Mouse (Mus musculus) bone marrow, adult 2 months (tissue): ENCODE data around the gene Samd4. TPM values are rescaled to one million over a fixed set of nuclear protein-coding genes. Genes with fewer than 3 reads are reported as not detected.
A peak's percentile ranks its signal among the peaks of the same experiment; 100 is the strongest.

Experiments used
- H3K27ac ChIP-seq: fragments of 200-500 bp; 2 replicates; pipeline ENCODE4 v1.5.1; 2012; ENCODE audit warnings: low read depth, mild to moderate bottlenecking, control low read depth, inconsistent platforms, low read length; ENCODE audit not compliant: control insufficient read depth, poor library complexity, insufficient read depth
- H3K4me1 ChIP-seq: fragments of 200-500 bp; 2 replicates; pipeline ENCODE4 v1.6.1; 2011; ENCODE audit warnings: low read length; ENCODE audit not compliant: control insufficient read depth, insufficient read depth
- H3K4me3 ChIP-seq: fragments of 200-500 bp; replicated peaks from 2 replicates; pipeline ENCODE3; 2011; ENCODE audit warnings: mild to moderate bottlenecking, low read depth, low read length, control low read depth; ENCODE audit not compliant: control insufficient read depth
- CTCF ChIP-seq: fragments of 200-500 bp; IDR thresholded peaks from 2 replicates; pipeline ENCODE4 v1.5.1; 2011; ENCODE audit warnings: low read length, control low read depth; ENCODE audit not compliant: control insufficient read depth, insufficient read depth
- POLR2A ChIP-seq: fragments of 200-500 bp; IDR thresholded peaks from 2 replicates; pipeline ENCODE4 v1.6.1; 2011; ENCODE audit warnings: low read depth, mild to moderate bottlenecking, control low read depth, low read length, borderline replicate concordance; ENCODE audit not compliant: control insufficient read depth
- WGBS: fragments of 180-500 bp; shearing (Covaris S2); methylation state at CpG from one replicate; pipeline ENCODE4 v1.1.7; 2018; 5-methylcytosine and 5-hydroxymethylcytosine counted together
- polyA plus RNA-seq: library from polyadenylated mRNA; stranded (reverse); fragments of >200 nt; gene quantifications from 2 replicates; pipeline ENCODE4 v1.2.4, GENCODE M21; 2011; ENCODE audit warnings: low replicate concordance; ENCODE audit not compliant: missing spikeins, insufficient read depth, insufficient read length

Samd4 gene
- polyA plus RNA-seq, 1 experiment: 3.6 TPM

DNA sequence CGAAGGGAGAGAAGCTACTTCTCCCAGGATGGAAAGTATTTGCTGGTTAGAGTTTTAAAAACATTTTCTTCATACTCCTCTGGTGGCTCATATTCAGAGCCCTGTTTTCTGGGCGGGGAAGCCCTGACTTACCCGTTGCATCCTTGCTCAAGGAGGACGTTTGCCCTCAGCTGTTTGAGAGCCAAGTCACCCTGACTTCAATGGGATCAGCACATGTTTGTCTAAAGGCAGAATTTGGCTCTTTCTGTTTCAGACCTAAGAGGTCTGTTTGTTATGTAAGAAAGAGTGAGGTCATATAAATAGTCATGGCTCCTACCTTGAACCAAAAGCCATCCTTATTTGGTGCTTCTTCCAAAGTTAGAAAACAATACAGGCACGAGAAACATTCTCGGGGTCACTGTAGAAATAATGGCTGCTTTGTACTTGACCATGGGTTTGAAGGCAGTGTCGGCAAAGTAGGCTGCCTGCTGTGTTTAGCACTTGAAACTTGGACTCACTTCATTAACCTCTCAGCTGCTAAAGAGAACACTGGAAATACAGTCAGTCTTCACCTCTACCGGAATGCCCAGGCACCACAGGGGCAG lies 102.0 kb downstream of the Samd4 start:
- H3K4me3 ChIP-seq: no peak overlapping the region
- H3K27ac ChIP-seq: no peak overlapping the region
- WGBS: 76% methylated on average over 8 of the region's 8 CpGs
- no peak for TF ChIP-seq POLR2A
- no peaks in the 10 kb centered on the region; the same call in 1 of the 2 replicates for H3K4me1 ChIP-seq

DNA sequence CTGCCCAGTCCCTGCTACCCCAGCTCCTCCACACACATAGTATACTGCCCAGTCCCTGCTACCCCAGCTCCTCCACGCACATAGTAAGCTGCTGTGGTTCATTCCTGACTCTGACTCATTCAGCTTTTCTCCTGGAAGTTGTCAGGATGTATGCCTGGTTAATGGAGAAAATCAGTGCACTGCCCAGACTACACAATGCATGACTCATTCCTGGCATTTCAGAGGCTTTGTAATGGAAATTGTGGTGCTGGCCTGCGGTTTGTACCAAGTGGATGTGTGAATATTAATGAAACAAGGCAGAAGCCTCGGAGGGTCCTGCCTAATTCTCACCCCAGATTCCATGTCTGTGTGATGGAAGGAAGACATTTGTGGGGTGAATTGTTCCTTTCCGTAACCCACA lies 107.0 kb downstream of the Samd4 start:
- no peak overlapping the region for H3K27ac ChIP-seq
- no peaks in the 10 kb centered on the region; the same call in 1 of the 2 replicates for H3K4me1 ChIP-seq
- TF ChIP-seq POLR2A (no peak), CTCF (no peak)
- 67% methylated on average over 4 of the region's 4 CpGs for WGBS
- no peak overlapping the region for H3K4me3 ChIP-seq

DNA sequence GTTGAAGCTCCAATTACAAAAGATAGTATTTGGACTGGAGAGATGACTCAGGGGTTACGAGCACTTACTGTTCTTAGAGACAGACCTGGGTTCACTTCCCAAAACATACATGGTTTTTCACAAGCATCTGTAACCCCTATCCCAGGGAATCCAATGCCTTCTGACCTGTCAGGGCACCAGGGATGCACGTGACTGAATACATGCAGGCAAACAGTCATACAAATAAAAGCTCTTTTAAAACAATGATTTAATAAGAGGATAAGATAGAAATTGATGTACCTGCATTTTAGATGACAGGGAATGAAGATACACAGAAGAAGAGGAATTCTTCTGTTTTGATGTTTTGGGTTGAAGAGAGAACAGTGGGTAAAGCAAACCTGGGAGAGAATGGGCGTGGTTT lies 107.8 kb downstream of the Samd4 start:
- 72% methylated on average over 3 of the region's 3 CpGs for WGBS
- no peak overlapping the region for H3K27ac ChIP-seq
- TF ChIP-seq CTCF: no peak
- TF ChIP-seq POLR2A: no peak
- no peaks in the 10 kb centered on the region; the same call in 1 of the 2 replicates for H3K4me1 ChIP-seq
- H3K4me3 ChIP-seq: no peak overlapping the region

DNA sequence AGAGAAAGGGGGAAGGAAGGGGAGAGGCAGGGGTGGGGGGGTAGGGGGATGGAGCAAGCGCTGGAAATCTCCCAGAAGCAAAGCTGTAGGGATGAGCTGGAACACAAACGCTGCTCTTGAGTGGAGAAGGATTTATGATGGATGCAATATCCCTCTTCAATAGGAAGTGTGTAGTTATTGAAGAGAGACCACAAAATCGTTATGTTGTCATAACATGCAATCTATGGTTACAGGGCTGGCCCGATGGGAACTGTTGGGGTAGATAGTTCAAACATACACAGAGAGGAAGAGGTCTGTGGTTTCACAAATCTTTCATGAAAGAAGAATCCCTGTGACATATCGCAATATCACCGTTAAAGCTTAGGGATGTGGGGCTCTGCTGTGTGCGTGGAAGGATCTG lies 112.0 kb downstream of the Samd4 start:
- Histone ChIP-seq H3K4me3 (no peak overlapping the region), H3K4me1 (no peaks in the 10 kb centered on the region; the same call in 1 of the 2 replicates), H3K27ac (no peak overlapping the region)
- no peak for TF ChIP-seq CTCF
- no peak for TF ChIP-seq POLR2A
- 3% methylated on average over 7 of the region's 7 CpGs for WGBS

DNA sequence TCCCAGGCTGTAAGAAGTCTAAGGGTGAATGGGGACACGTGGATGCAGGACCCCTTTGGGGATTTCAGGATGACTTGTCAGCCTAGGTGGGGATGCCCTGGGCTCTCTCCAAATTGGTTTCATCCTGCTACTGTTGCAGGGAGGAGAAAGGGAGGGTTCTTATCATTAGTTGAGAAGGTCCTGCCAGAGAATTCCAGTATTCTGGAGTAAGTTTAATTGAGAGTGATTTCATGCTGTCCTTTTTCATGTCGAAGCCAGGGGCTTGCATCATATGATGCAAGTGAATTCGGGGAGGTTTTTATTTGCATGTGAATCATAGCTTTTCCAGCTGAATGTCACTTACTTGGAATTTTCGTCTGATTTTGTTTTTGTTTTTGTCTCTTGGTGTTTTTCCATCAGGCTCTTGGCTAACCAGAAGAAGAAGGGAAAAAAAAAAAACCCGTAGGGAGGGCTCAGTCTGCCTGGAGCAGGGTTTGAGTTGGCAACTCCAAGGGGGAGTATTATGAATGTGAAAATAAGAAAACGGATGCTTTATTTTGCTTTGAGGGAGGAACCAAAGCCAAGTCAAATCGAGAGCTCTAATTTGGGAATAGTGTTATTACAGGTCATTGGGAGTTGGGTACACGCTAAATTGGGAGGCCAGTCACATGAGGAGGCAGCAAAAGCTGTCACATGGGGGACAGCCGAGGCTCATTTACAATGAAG lies 116.8 kb downstream of the Samd4 start:
- Histone ChIP-seq H3K4me1 (no peaks in the 10 kb centered on the region; the same call in 1 of the 2 replicates), H3K27ac (no peak overlapping the region), H3K4me3 (no peak overlapping the region)
- TF ChIP-seq CTCF (no peak), POLR2A (no peak)
- WGBS: 62% methylated on average over 9 of the region's 9 CpGs

DNA sequence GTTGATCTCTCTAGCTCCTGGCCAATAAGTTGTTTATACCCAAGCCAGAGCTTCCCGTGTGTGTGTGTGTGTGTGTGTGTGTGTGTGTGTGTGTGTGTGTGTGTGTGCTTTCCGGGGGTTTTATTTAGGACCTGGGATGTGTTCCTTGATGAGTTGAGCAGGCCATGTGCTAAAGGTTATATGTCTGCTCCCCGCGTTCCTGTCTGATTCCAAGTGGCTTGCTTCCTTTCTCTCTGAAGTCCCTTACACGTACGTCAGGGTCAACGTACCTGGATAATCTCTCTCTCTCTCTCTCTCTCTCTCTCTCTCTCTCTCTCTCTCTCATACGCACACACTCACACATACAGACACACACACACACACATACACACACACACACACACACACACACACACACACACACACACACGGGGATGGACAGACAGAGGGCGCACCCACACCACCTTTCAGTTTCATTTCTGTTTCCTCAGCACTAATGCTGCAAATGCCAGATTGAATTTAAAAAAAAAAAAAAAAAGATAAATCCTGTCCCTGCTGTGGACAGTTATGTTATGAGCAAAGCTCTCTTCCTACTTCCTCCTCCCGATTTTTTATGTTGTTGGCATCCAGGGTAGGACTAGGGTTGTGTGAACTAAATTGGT lies 117.6 kb downstream of the Samd4 start:
- no peak overlapping the region for H3K4me3 ChIP-seq
- no peak overlapping the region for H3K27ac ChIP-seq
- no peaks in the 10 kb centered on the region for H3K4me1 ChIP-seq
- 54% methylated on average over 11 of the region's 11 CpGs for WGBS
- TF ChIP-seq POLR2A: no peak
- TF ChIP-seq CTCF: no peak

DNA sequence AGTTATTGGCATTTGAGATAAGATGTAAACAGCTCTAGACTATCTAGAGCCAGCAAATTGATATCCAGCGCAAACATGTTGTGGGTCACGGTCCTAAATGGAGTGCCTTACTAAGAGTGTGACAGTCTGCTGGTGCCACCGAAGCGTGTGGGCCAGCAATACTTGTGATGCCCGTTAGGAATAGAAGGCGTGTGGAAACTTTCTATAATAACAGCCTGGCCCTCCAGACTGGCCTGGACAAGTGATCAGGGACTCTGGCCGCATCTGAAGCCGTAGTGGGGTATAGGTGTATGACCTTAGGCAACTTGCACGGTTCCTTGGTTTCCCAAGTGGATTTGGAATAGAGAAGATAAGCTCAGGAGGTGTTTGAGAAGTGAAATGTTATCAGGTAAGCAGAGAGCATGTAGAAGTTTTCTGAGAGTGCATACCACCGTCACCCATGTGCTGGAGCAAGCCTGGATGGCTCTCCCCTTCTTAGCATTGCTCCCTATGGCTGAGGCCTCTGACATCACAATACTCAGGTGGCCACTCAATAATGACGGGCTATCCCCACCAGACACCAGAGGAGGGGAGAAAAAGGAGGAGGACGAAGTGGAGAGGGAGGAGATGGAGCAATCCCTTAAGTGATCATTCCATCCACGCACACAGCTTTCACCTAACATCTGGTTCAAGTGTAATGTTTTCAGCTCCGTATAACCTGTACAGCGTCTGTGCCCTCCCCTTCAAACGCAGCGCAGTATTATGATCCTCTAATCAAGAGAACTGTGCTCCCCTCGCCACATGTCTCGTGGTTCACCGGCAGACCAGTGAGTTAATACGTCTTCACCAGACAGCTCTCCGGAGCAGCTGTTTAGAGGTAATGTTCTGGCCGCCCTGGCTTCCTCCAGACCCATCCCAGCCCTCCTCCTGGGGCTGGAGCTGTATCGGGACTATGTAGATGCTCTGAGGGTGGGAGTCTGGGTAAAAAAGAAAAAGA lies 118.4 kb downstream of the Samd4 start:
- no peaks in the 10 kb centered on the region for H3K4me1 ChIP-seq
- TF ChIP-seq POLR2A (no peak), CTCF (no peak)
- H3K4me3 ChIP-seq: no peak overlapping the region
- no peak overlapping the region for H3K27ac ChIP-seq
- 76% methylated on average over 24 of the region's 24 CpGs for WGBS

DNA sequence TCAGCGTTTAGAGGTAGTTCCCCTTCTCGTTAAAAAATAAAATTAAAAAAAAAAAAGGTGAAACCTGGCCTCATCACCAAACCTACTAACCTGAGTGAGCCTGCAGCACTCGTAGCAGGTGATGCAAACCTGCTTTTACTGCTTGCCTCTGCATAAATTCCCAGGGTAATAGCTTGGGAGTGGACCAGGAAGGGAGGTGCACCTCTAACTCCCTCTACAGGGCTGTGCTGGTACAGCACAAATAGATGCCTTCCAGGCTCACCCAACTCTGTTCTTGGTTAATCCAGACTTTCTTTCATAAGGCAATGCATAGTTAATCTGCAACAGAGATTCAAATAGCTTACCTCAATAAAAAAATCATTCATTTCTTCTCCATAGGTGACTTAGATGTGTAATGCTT lies 121.5 kb downstream of the Samd4 start:
- Histone ChIP-seq H3K4me3 (no peak overlapping the region), H3K27ac (no peak overlapping the region), H3K4me1 (no peaks in the 10 kb centered on the region)
- 4% methylated on average over 3 of the region's 3 CpGs for WGBS
- TF ChIP-seq POLR2A: no peak
- TF ChIP-seq CTCF: peak; percentile 24; the same call in 1 of the 2 replicates
